Mouse (Mus musculus) cerebellum, adult 2 months (tissue): ENCODE measurements around the gene Prss57.

Experiments
- CTCF ChIP-seq: fragments of 200-500 bp; IDR thresholded peaks from 2 replicates; pipeline ENCODE4 v1.5.1; 2011; ENCODE audit warnings: low read depth, mild to moderate bottlenecking, control low read depth, low read length, moderate library complexity, borderline replicate concordance; ENCODE audit not compliant: insufficient read depth
- POLR2A ChIP-seq: fragments of 200-500 bp; IDR thresholded peaks from 2 replicates; pipeline ENCODE4 v1.6.1; 2011; ENCODE audit warnings: low read length, control low read depth, borderline replicate concordance; ENCODE audit not compliant: insufficient read depth

GRCm38 (mm10) chr10:79783050-79783449 lies 7.7 kb downstream of the Prss57 start:
- TF ChIP-seq POLR2A = no peak
- TF ChIP-seq CTCF = no peak
